Mouse (Mus musculus): ENCODE results near the gene Runx2.
A peak's percentile ranks its signal among the peaks of the same experiment; 100 is the strongest.

- TF ChIP-seq CTCF (IDR thresholded peaks at IDR 0.05; ENCODE audit: extremely low read depth, insufficient read depth, low read length) (peak; percentile 26; the same call in 1 of the 2 replicates), POLR2A (IDR thresholded peaks at IDR 0.05; ENCODE audit: extremely low read depth, insufficient read depth, low read length) (no peak)
Measured at GRCm38 (mm10) chr17:44743780-44744179, 70.8 kb downstream of the Runx2 start.
